Mouse (Mus musculus): ENCODE data around the gene Pdap1.
"Not testable (repeated sequence)": the region's sequence is repeated elsewhere in the genome, so short reads cannot be mapped to it uniquely, and the experiment has no call there.

Gene Pdap1

GRCm38 (mm10) chr5:145119385-145119784 is 20.7 kb downstream of the Pdap1 start:
- DNase-seq (ENCODE audit: low read depth in 2 of 2, low spot score in 2 of 2) = peak; percentile 18 to 37

- DNase-seq (ENCODE audit: low read depth in 2 of 2, low spot score in 2 of 2) = no peak
Measured at GRCm38 (mm10) chr5:145118461-145118860, 21.6 kb downstream of the Pdap1 start.

GRCm38 (mm10) chr5:145118005-145118404 is 22.0 kb downstream of the Pdap1 start:
- no peak for DNase-seq (ENCODE audit: low read depth in 2 of 2, low spot score in 2 of 2)

- peak; percentile 38 to 54 for DNase-seq (ENCODE audit: low read depth in 2 of 2, low spot score in 2 of 2)
Measured at GRCm38 (mm10) chr5:145116916-145117315, 23.1 kb downstream of the Pdap1 start.

GRCm38 (mm10) chr5:145116316-145116715 is 23.7 kb downstream of the Pdap1 start:
- DNase-seq (ENCODE audit: low read depth in 2 of 2, low spot score in 2 of 2) = peak; percentile 18 to 37

- no peak for DNase-seq (ENCODE audit: low read depth in 2 of 2, low spot score in 2 of 2)
Measured at GRCm38 (mm10) chr5:145115736-145116135, 24.3 kb downstream of the Pdap1 start.

GRCm38 (mm10) chr5:145114606-145115473 is 25.2 kb downstream of the Pdap1 start:
- DNase-seq (ENCODE audit: low read depth in 2 of 2, low spot score in 2 of 2) = peak; percentile 36 to 48

GRCm38 (mm10) chr5:145114071-145114605 is 25.9 kb downstream of the Pdap1 start, which contains the start of gene Arpc1b:
Gene Arpc1b (plus strand): TSS chr5:145114215.
- peak; percentile 30 to 35 for DNase-seq (ENCODE audit: low read depth in 2 of 2, low spot score in 2 of 2)

- DNase-seq (ENCODE audit: low read depth in 2 of 2, low spot score in 2 of 2) = no peak
Measured at GRCm38 (mm10) chr5:145113416-145113815, 26.6 kb downstream of the Pdap1 start.

GRCm38 (mm10) chr5:145112566-145112965 is 27.5 kb downstream of the Pdap1 start:
- DNase-seq (ENCODE audit: low read depth in 2 of 2, low spot score in 2 of 2) = no peak

GRCm38 (mm10) chr5:145110401-145110800 is 29.6 kb downstream of the Pdap1 start:
- no peak for DNase-seq (ENCODE audit: low read depth in 2 of 2, low spot score in 2 of 2)

- no peak for DNase-seq (ENCODE audit: low read depth in 2 of 2, low spot score in 2 of 2)
Measured at GRCm38 (mm10) chr5:145105694-145106275, 34.3 kb downstream of the Pdap1 start.

- no peak for DNase-seq (ENCODE audit: low read depth in 2 of 2, low spot score in 2 of 2)
Measured at GRCm38 (mm10) chr5:145104328-145104727, 35.7 kb downstream of the Pdap1 start.

GRCm38 (mm10) chr5:145102706-145103105 is 37.3 kb downstream of the Pdap1 start:
- no peak for DNase-seq (ENCODE audit: low read depth in 2 of 2, low spot score in 2 of 2)

GRCm38 (mm10) chr5:145101451-145101850 is 38.6 kb downstream of the Pdap1 start:
- DNase-seq (ENCODE audit: low read depth in 2 of 2, low spot score in 2 of 2) = not testable (repeated sequence)

GRCm38 (mm10) chr5:145100960-145101359 is 39.1 kb downstream of the Pdap1 start:
- DNase-seq (ENCODE audit: low read depth in 2 of 2, low spot score in 2 of 2) = no peak

GRCm38 (mm10) chr5:145098340-145098821 is 41.7 kb downstream of the Pdap1 start:
- no peak for DNase-seq (ENCODE audit: low read depth in 2 of 2, low spot score in 2 of 2)

- no peak for DNase-seq (ENCODE audit: low read depth in 2 of 2, low spot score in 2 of 2)
Measured at GRCm38 (mm10) chr5:145096195-145096594, 43.8 kb downstream of the Pdap1 start.

GRCm38 (mm10) chr5:145089878-145090277 is 50.2 kb downstream of the Pdap1 start:
- DNase-seq (ENCODE audit: low read depth in 2 of 2, low spot score in 2 of 2) = no peak

GRCm38 (mm10) chr5:145088186-145088585 is 51.9 kb downstream of the Pdap1 start:
- DNase-seq (ENCODE audit: low read depth in 2 of 2, low spot score in 2 of 2) = no peak

- no peak for DNase-seq (ENCODE audit: low read depth in 2 of 2, low spot score in 2 of 2)
Measured at GRCm38 (mm10) chr5:145084822-145085221, 55.2 kb downstream of the Pdap1 start.
